Mouse (Mus musculus) lung, embryonic 15.5 days (tissue): ENCODE data around the gene Pusl1. TPM values are rescaled to one million over a fixed set of nuclear protein-coding genes. Genes with fewer than 3 reads are reported as not detected.

Source experiments
- ATAC-seq: fragments of 200-750 bp; cut with Nextera tagmentation; 2 replicates; pipeline ENCODE4 v1.8.0; 2017; ENCODE audit warnings: moderate number of reproducible peaks, borderline replicate concordance; ENCODE audit not compliant: low FRiP score, low TSS enrichment; ENCODE audit errors: extremely low read depth
- H3K27ac ChIP-seq: fragments of 300-500 bp; sonication (generic); 2 replicates; pipeline ENCODE4 v1.5.1; 2015; ENCODE audit warnings: moderate library complexity, mild to moderate bottlenecking, inconsistent platforms
- H3K27me3 ChIP-seq: fragments of 300-500 bp; sonication (generic); 2 replicates; pipeline ENCODE4 v1.6.1; 2015; ENCODE audit warnings: inconsistent platforms
- H3K36me3 ChIP-seq: fragments of 300-500 bp; sonication (generic); 2 replicates; pipeline ENCODE4 v1.6.1; 2015; ENCODE audit warnings: inconsistent platforms
- H3K4me1 ChIP-seq: fragments of 300-500 bp; sonication (generic); 2 replicates; pipeline ENCODE4 v1.6.1; 2015; ENCODE audit warnings: inconsistent platforms
- H3K4me2 ChIP-seq: fragments of 300-500 bp; sonication (generic); 2 replicates; pipeline ENCODE4 v1.6.1; 2015; ENCODE audit warnings: inconsistent platforms, mild to moderate bottlenecking, moderate library complexity
- H3K4me3 ChIP-seq: fragments of 300-500 bp; sonication (generic); 2 replicates; pipeline ENCODE4 v1.5.1; 2015; ENCODE audit warnings: mild to moderate bottlenecking, inconsistent platforms
- H3K9ac ChIP-seq: fragments of 300-500 bp; sonication (generic); 2 replicates; pipeline ENCODE4 v1.6.1; 2015; ENCODE audit warnings: inconsistent platforms
- H3K9me3 ChIP-seq: fragments of 300-500 bp; sonication (generic); 2 replicates; pipeline ENCODE4 v1.6.1; 2016; ENCODE audit warnings: inconsistent platforms
- WGBS: fragments of 180-500 bp; shearing (Covaris S2); methylation state at CpG from one replicate; pipeline ENCODE4 v1.1.7; 2015; 5-methylcytosine and 5-hydroxymethylcytosine counted together
- polyA plus RNA-seq: library from polyadenylated mRNA; unstranded; fragments of >200 nt; fragmentation: Nextera tagmentation; extraction: Ambion mirVana; gene quantifications from 2 replicates; pipeline ENCODE4 v1.2.1, GENCODE M21; 2015

The Pusl1 gene
- polyA plus RNA-seq, 1 experiment from 2014 or later: 44.9 TPM

DNA sequence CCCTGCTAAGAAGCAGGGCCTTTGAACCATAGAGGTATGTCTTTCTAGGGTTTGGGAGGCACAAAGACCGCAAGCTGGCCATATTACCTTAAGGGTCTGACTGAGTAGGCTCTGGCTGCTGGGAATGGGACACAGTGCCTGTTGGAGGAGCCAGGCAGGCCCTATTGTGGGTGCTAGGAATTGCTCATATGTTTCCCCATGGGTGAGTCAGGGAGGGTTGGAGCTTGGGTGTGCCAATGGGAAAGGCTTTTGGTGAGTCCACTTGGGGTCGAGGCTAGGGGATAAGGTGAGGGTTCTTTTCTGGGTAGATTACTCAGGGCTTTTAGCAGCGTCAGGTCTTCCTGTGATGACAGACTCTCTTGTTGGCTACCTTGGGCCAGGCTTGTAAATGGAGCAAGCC is 40.2 kb downstream of the Pusl1 start:
- Histone ChIP-seq H3K4me3 (no peak overlapping the region), H3K4me1 (peaks cover 30% of the 10 kb centered on the region), H3K36me3 (peaks cover 24% of the 10 kb centered on the region), H3K9ac (no peak overlapping the region), H3K4me2 (no peak overlapping the region), H3K27ac (no peak overlapping the region), H3K27me3 (no peaks in the 10 kb centered on the region), H3K9me3 (no peaks in the 10 kb centered on the region)
- 94% methylated on average over 3 of the region's 3 CpGs for WGBS
- ATAC-seq: no peak

DNA sequence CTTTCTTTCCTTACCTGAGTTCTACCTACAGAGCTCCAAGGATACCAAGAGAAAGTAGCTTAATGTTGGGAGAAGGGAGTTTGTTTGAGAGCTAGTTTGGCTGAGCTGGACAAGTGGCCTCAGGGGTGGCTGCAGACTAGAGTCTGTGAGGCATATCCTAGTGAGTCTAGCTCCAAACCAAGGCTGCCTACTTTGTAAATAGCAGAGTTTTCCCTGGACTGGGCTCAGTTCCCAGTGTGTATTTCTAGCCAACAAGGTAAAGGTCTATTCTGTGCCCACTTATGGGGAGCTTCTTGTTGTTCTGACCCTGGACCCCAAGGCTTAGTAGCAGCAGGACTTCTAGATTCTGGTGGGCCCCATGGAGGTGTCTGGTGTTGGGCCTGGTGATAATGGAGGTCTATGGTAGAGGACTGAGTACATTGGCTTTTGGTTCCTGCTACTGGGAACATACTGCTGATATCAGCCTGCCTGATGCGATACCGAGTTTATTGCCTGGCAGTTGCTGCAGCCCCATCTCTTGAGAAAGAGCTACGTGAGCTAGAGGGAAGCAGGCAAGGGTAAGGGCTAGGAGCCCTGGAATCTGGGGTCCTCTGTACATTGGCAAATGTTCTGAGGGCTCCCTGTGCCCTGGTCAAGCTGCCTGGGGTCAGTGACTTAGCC is 41.7 kb downstream of the Pusl1 start:
- no peak overlapping the region for H3K9ac ChIP-seq
- H3K4me3 ChIP-seq: no peak overlapping the region
- 92% methylated on average over 3 of the region's 3 CpGs for WGBS

DNA sequence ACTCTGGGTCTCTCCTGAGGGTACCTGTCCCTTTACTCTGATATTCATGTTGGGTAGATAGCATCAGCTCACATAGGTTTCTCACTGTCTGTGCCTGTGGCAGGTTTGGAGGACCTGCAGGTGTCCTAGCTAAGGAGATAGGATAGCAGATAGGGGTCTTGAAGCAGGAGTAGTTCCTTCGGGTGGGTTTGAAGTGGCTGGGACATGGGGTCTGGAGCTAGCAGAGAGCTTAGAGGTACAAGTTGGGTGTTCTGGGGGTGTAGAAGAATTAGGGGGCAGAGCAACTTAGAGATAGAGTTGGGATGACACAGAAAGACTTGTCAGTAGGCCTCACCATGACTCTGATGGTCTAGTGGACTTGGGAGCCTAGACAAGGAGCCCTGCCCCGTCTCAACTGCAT is 42.2 kb downstream of the Pusl1 start:
- H3K27ac ChIP-seq: no peak overlapping the region
- no peaks in the 10 kb centered on the region for H3K27me3 ChIP-seq
- H3K36me3 ChIP-seq: peaks cover 5% of the 10 kb centered on the region; the same call in 1 of the 2 replicates
- H3K9ac ChIP-seq: no peak overlapping the region
- WGBS: 67% methylated on average over 2 of the region's 2 CpGs
- no peak overlapping the region for H3K4me2 ChIP-seq
- H3K4me3 ChIP-seq: no peak overlapping the region
- peaks cover 32% of the 10 kb centered on the region for H3K4me1 ChIP-seq
- no peaks in the 10 kb centered on the region for H3K9me3 ChIP-seq
- no peak for ATAC-seq

More for the DNA sequence above, 41.7 kb downstream of the Pusl1 start:
- no peak overlapping the region for H3K27ac ChIP-seq
- H3K36me3 ChIP-seq: peaks cover 10% of the 10 kb centered on the region; the same call in 1 of the 2 replicates
- no peaks in the 10 kb centered on the region for H3K27me3 ChIP-seq
- H3K4me1 ChIP-seq: peaks cover 32% of the 10 kb centered on the region
- no peak overlapping the region for H3K4me2 ChIP-seq
- ATAC-seq: no peak
- no peaks in the 10 kb centered on the region for H3K9me3 ChIP-seq

DNA sequence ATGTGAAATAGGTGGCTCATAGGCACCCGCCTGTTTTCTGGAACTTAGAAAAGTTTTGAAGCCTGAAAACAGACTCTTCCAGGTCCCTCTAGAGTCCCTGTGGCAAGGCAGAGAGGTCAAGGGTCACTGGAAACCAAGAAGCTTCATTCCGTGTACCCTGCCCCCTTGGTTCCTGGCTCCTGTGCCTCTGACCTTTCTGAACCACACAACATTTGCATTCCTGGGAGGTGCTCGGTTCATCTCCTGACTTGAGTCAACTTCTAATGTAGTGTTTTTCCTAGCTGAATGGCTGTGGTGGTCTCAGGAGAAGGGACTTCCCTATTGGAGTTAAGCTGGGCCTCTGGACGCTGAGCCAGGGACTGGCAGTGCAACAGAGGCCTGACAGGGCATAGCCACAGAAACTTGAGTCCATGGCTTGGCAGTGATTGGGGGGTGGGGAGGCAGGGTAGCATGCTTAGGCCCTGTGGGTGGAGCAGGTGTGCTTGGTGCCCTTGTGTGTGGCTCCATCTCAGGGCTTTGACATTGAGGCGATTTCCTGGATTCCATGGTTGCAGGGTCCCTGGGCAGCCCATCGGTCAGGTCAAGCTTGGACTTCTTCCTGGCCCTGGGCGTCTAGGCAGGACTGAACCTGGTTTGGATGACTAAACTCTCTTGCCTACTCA is 43.0 kb downstream of the Pusl1 start:
- peak overlapping the region; percentile 96 for H3K4me2 ChIP-seq
- 57% methylated on average over 7 of the region's 7 CpGs for WGBS
- H3K27me3 ChIP-seq: no peaks in the 10 kb centered on the region
- no peaks in the 10 kb centered on the region for H3K36me3 ChIP-seq
- H3K9me3 ChIP-seq: no peaks in the 10 kb centered on the region
- H3K4me1 ChIP-seq: peaks cover 32% of the 10 kb centered on the region
- ATAC-seq: no peak
- H3K4me3 ChIP-seq: peak overlapping the region; percentile 93
- H3K27ac ChIP-seq: no peak overlapping the region
- peak overlapping the region; percentile 83 for H3K9ac ChIP-seq

DNA sequence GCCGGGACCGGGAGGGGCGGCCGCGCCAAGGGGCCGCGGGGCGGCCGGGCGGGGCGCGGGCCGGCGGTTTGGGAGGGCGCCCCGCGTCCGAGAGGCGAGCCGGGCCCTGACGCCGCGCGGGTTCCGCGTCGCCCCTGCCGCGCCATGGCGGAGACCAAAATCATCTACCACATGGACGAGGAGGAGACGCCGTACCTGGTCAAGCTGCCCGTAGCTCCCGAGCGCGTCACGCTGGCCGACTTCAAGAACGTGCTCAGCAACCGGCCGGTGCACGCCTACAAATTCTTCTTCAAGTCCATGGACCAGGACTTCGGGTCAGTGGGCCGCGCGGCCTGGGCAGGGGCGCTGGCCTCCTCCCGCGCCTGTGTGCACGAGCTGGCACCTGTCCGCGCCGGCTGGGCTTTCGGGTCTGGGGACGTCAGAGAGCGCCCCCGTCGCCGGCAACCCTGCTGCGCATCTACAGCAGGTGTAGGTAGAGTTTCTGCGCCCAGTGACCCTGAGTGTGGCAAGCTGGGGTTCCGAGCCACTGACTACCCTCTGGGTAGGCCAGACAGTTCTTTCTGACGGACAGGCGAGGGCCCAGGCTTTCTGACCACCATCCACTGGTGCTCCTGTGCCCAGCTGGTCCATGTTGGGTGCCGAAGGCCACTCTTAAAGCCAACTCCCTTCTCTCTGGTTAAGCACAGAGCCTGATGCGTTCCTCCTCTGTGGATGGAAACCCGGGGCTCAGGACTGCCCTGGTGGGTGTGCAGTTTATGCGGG is 43.8 kb downstream of the Pusl1 start:
- WGBS: under 1% methylated on average over 62 of the region's 69 CpGs
- Histone ChIP-seq H3K4me2 (peak overlapping the region; percentile 96), H3K9me3 (no peaks in the 10 kb centered on the region), H3K27ac (peak overlapping the region; percentile 75), H3K4me1 (peaks cover 32% of the 10 kb centered on the region), H3K36me3 (peaks cover 6% of the 10 kb centered on the region), H3K27me3 (no peaks in the 10 kb centered on the region), H3K4me3 (peak overlapping the region; percentile 93), H3K9ac (peak overlapping the region; percentile 83)
- ATAC-seq: peak; percentile 74

DNA sequence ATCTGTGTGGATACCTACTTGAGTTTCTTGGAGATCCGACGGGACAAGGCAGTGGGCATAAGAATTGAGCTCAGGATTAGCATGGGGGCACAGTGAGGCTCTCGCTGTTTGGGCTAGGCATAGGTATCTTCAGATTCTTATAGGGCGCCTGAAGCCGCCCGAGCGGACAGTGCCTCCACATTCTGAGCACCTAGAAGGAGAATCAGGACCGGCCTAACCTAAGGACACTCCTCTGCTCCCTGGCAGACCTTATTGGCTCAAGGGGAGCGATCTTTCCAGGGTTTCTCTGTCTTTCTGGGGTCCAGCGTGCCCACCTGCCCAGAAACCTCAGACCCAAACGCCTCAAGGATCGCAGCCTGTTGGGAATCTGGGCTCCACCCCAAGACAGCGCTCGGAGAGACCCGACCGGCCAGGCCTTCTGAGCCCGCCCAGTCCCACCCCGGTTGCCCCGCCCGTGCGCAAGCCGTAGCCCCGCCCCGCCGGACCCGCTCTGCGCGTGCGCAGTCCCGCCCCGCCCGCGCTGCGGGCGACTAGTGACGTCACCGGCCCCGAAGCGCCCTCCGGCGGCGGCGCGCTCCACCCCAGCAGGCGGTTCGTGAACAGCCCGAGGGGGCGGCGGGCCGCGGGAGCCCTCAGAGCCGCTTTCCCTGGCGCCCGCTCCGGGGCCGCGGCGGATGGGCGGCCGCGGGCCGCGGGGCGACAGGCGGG is 44.6 kb downstream of the Pusl1 start, which contains the start of gene Dvl1:
TSS of gene Dvl1 (plus strand) at position 532 of the 708 bp plus-strand sequence.
- WGBS: 2% methylated on average over 34 of the region's 65 CpGs
- peak within 1 kb of the TSS; percentile 75 for H3K27ac ChIP-seq
- peaks cover 12% of the 10 kb centered on the region for H3K36me3 ChIP-seq
- H3K9me3 ChIP-seq: no peaks in the 10 kb centered on the region
- H3K27me3 ChIP-seq: no peaks in the 10 kb centered on the region
- H3K4me1 ChIP-seq: peaks cover 32% of the 10 kb centered on the region
- ATAC-seq: peak; percentile 92
- H3K9ac ChIP-seq: peak within 1 kb of the TSS; percentile 83
- H3K4me2 ChIP-seq: peak within 1 kb of the TSS; percentile 96
- H3K4me3 ChIP-seq: peak within 1 kb of the TSS; percentile 93

DNA sequence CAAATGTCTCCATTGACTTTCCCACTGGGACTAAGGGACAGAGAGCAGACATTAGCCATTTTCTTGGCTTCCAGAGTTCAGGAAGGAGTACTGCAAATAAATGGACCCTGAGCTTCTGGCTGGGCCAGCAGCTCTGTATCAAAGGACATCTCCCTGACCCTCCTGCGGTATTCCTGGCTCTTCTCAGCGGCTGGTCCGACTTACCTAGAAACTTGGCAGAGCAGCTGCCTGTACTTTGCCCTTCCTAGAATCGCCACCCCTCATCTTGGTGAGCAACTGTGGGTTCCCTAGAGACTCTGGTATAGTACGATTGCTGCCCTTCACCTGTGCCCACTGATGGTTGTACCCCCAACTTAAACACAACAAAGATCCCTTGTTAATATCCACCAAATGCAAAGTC is 48.4 kb downstream of the Pusl1 start:
- WGBS: 94% methylated on average over 5 of the region's 5 CpGs
- peaks cover 12% of the 10 kb centered on the region for H3K36me3 ChIP-seq
- no peak overlapping the region for H3K4me2 ChIP-seq
- H3K9me3 ChIP-seq: no peaks in the 10 kb centered on the region
- H3K27ac ChIP-seq: no peak overlapping the region
- no peak overlapping the region for H3K4me3 ChIP-seq
- H3K27me3 ChIP-seq: no peaks in the 10 kb centered on the region
- ATAC-seq: no peak
- no peak overlapping the region for H3K9ac ChIP-seq
- peaks cover 44% of the 10 kb centered on the region for H3K4me1 ChIP-seq

DNA sequence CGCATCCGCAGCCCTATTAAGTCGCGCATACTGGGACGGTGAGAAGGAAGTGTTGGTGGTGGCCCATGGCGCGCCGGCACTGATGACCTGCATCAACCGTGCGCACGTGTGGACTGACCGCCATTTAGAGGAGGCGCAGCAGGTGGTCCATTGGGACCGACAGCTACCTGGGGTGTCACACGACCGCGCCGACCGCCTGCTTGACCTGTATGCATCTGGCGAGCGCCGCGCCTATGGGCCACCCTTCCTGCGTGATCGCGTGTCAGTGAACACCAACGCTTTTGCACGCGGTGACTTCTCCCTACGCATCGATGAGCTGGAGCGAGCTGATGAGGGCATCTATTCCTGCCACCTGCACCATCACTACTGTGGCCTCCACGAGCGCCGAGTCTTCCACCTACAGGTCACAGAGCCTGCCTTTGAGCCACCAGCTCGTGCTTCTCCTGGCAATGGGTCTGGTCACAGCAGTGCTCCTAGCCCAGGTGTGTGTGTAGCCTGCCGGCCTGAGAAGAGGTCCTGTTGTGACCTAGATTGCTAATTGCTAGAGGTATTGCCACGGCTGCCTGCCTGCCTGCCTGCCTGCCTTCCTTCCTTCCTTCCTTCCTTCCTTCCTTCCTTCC is 49.8 kb downstream of the Pusl1 start:
- WGBS: 38% methylated on average over 38 of the region's 38 CpGs
- Histone ChIP-seq H3K9me3 (no peaks in the 10 kb centered on the region), H3K9ac (no peak overlapping the region), H3K27me3 (no peaks in the 10 kb centered on the region), H3K4me1 (peaks cover 52% of the 10 kb centered on the region), H3K27ac (no peak overlapping the region), H3K4me2 (peak overlapping the region; percentile 86), H3K4me3 (peak overlapping the region; percentile 60), H3K36me3 (peaks cover 12% of the 10 kb centered on the region)
- no peak for ATAC-seq

DNA sequence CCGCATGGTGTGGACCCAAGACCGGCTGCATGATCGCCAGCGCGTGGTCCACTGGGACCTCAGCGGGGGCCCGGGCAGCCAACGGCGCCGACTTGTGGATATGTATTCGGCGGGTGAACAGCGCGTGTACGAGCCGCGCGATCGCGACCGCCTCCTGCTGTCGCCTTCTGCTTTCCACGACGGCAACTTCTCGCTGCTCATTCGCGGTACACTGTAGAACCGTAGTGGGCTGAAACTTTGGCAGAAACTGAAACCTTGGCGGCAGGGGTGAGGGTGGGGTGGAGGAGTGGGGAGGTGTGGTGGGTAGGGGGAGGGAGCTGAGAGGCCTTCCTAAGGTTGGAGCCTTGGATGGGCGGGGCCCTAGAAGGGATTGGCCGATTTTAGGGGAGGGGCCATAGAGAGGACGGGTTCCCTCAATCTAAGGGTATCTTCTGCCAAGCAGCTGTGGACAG is 50.6 kb downstream of the Pusl1 start:
- peak overlapping the region; percentile 65 for H3K9ac ChIP-seq
- no peaks in the 10 kb centered on the region for H3K9me3 ChIP-seq
- no peaks in the 10 kb centered on the region for H3K27me3 ChIP-seq
- H3K4me2 ChIP-seq: peak overlapping the region; percentile 86
- peak; percentile 14 for ATAC-seq
- H3K4me3 ChIP-seq: peak overlapping the region; percentile 60
- 1% methylated on average over 32 of the region's 32 CpGs for WGBS
- peak overlapping the region; percentile 95; the same call in 1 of the 2 replicates for H3K27ac ChIP-seq
- peaks cover 47% of the 10 kb centered on the region for H3K4me1 ChIP-seq
- peaks cover 12% of the 10 kb centered on the region for H3K36me3 ChIP-seq

DNA sequence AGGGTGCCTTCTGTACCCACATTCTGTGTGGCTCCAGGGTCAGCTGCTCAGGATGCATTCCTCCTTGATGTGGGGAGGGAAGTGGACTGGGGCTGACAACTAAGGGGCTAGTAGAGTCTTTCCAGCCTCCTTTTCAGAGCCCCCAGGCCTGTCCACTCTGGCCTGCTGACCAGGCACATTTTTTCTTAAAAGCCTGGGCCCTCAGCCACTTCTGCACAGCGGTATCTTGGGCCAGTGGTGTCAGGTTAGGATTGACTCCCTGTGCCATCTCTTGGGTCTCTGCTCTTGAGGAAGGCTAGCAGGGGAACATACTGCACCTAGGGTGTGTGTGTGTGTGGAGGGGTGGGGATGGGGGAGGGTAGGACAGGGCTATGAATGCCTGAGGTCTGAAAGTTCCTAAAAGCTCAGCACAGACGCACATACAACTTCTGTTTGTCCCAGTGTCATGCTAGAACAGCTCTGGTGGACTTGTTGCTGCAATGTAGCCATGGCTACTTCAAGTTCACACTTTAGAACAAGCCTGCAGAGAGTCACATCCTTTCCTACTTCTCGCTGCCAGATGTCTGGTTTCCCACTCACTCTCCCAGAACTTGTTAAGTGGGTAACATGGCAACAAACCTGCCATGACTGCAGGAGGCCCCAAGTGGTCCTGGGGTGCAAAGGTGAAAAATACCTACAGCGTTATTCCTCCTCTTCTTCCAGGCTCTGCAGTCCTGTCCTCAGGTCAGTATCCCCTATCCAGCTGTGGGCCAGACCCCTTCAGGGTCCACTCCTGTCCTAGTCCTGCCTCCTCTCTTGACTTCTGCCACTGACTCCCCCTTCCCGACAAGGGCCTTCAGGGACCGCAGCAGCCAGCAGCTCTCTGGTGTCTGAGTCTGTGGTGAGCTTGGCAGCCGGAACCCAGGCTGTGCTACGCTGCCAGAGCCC is 51.2 kb downstream of the Pusl1 start:
- Histone ChIP-seq H3K4me1 (peaks cover 47% of the 10 kb centered on the region), H3K4me2 (peak overlapping the region; percentile 86), H3K9me3 (no peaks in the 10 kb centered on the region), H3K4me3 (peak overlapping the region; percentile 60), H3K27ac (peak overlapping the region; percentile 95), H3K9ac (peak overlapping the region; percentile 65), H3K27me3 (no peaks in the 10 kb centered on the region), H3K36me3 (peaks cover 12% of the 10 kb centered on the region)
- WGBS: 8% methylated on average over 8 of the region's 8 CpGs
- no peak for ATAC-seq
